Mouse (Mus musculus) heart, embryonic 12.5 days (tissue): ENCODE results near the gene Sft2d1. TPM values are rescaled to one million over a fixed set of nuclear protein-coding genes. Genes with fewer than 3 reads are reported as not detected.

Source experiments
- ATAC-seq: fragments of 200-750 bp; cut with Nextera tagmentation; 2 replicates; pipeline ENCODE4 v1.8.0; 2017; ENCODE audit warnings: moderate TSS enrichment, moderate library complexity; ENCODE audit not compliant: insufficient number of reproducible peaks, low FRiP score
- H3K27ac ChIP-seq: fragments of 300-500 bp; sonication (generic); 2 replicates; pipeline ENCODE4 v1.5.1; 2016; ENCODE audit warnings: mild to moderate bottlenecking, moderate library complexity; ENCODE audit not compliant: poor library complexity, severe bottlenecking
- H3K27me3 ChIP-seq: fragments of 300-500 bp; sonication (generic); replicated peaks from 2 replicates; pipeline ENCODE4 v1.6.1; 2016; ENCODE audit warnings: mild to moderate bottlenecking, moderate library complexity
- H3K36me3 ChIP-seq: fragments of 300-500 bp; sonication (generic); 2 replicates; pipeline ENCODE4 v1.6.1; 2016; ENCODE audit warnings: mild to moderate bottlenecking, moderate library complexity
- H3K4me1 ChIP-seq: fragments of 300-500 bp; sonication (generic); replicated peaks from 2 replicates; pipeline ENCODE4 v1.6.1; 2016; ENCODE audit warnings: mild to moderate bottlenecking
- H3K4me2 ChIP-seq: fragments of 300-500 bp; sonication (generic); 2 replicates; pipeline ENCODE4 v1.6.1; 2016; ENCODE audit warnings: mild to moderate bottlenecking, moderate library complexity
- H3K4me3 ChIP-seq: fragments of 300-500 bp; sonication (generic); 2 replicates; pipeline ENCODE4 v1.5.1; 2016; ENCODE audit warnings: mild to moderate bottlenecking
- H3K9ac ChIP-seq: fragments of 300-500 bp; sonication (generic); 2 replicates; pipeline ENCODE4 v1.6.1; 2016; ENCODE audit warnings: mild to moderate bottlenecking, moderate library complexity
- H3K9me3 ChIP-seq: fragments of 300-500 bp; sonication (generic); replicated peaks from 2 replicates; pipeline ENCODE4 v1.6.1; 2016; ENCODE audit warnings: mild to moderate bottlenecking, moderate library complexity
- WGBS: fragments of 180-500 bp; shearing (Covaris S2); methylation state at CpG from one replicate; pipeline ENCODE4 v1.1.7; 2016; 5-methylcytosine and 5-hydroxymethylcytosine counted together
- polyA plus RNA-seq: library from polyadenylated mRNA; unstranded; fragments of >200 nt; fragmentation: Nextera tagmentation; extraction: Ambion mirVana; gene quantifications from 2 replicates; pipeline ENCODE4 v1.2.1, GENCODE M21; 2016

The Sft2d1 gene
- polyA plus RNA-seq, 1 experiment from 2014 or later: 69.6 TPM

DNA sequence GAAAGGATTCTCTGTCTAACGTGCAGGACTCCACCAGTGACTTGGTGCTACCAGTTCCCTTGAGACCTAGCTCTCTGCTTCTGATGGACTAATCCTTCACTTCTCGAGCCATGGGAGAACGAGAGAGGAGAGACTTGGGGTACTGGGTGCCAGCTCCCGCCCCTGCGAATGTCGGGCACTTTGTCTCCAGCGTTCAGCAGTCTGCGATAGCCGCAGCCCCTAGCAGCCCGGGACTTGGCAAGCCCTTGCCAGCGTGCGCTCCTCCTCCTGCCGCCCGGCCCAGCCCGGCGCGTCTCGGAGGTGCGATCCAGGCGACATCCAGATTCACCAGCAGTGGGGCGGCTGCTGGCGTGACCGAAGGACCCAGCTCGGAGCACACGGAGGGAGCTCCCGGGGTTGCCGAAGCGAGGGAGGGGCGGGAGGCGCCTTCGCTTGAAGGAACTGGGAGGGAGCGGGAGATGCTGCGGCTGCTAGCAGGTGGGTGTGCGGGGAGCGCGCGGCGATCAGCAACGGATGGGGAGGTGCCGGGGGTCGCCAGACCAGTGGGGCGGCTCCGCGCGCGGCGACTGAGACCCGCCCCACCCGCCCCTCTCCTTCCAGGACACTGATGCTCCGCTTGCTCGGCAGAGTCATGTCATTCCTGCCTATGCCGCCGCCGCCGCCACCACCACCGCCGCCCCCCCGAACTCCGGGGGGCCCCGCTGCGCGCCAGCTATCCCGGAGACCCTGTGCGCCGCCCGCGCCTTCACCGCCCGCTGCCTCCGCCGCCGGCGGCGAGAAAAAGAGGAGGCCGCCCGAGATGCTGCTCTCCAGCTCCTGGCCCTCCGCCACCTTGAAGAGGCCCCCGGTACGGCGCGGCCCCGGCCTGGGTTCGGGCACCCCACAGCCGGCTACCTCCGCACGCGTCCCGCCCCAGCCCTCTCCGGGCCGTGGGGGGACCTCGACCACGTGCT, 29.8 kb downstream of the Sft2d1 start:
- under 1% methylated on average over 62 of the region's 92 CpGs for WGBS
- peaks cover 69% of the 10 kb centered on the region for H3K27me3 ChIP-seq

DNA sequence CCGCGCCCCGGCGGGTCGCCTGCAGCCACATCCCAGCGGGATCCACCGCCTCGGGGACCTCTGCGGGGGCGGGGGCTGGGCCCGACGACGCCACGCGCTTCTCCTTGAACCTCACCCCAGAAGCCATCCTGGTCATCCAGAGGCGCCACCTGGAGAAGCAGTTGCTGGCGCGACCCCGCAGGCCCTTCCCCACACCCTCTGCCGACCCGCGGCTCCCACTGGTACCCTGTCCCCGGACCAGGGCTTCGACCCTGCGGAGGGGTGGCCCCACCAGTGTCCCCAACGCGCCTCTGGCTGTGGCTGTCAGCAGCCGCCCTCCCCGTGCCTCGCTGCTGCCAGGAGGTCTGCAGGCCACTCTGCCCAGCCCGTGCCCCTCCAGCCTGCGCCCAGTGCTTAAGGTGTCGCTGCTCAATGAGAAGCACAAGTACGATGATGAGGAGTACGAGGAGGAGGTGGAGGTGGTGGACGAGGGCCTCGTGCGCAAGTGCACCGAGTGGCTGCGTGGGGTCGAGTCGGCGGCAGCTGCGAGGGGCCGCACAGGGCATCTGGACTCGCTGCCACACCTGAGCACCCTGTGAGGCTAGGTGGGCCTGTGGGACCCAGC, 30.6 kb downstream of the Sft2d1 start:
- peak; percentile 48; the same call in 1 of the 2 replicates for ATAC-seq
- Histone ChIP-seq H3K36me3 (no peaks in the 10 kb centered on the region), H3K4me1 (peaks cover 16% of the 10 kb centered on the region), H3K4me2 (peak overlapping the region; percentile 100), H3K4me3 (peak overlapping the region; percentile 63), H3K27ac (no peak overlapping the region), H3K9me3 (0 out of 2 replicates have a peak, but pooled peaks cover 3% of the 10 kb centered on the region), H3K9ac (peak overlapping the region; percentile 68), H3K27me3 (peaks cover 69% of the 10 kb centered on the region)
- WGBS: 11% methylated on average over 46 of the region's 46 CpGs

More for the DNA sequence above, 29.8 kb downstream of the Sft2d1 start:
- H3K36me3 ChIP-seq: no peaks in the 10 kb centered on the region
- no peak overlapping the region for H3K27ac ChIP-seq
- peak overlapping the region; percentile 63 for H3K4me3 ChIP-seq
- ATAC-seq: peak; percentile 36; the same call in 1 of the 2 replicates
- peak overlapping the region; percentile 68 for H3K9ac ChIP-seq
- peak overlapping the region; percentile 100 for H3K4me2 ChIP-seq
- 0 out of 2 replicates have a peak, but pooled peaks cover 3% of the 10 kb centered on the region for H3K9me3 ChIP-seq
- peaks cover 16% of the 10 kb centered on the region for H3K4me1 ChIP-seq

DNA sequence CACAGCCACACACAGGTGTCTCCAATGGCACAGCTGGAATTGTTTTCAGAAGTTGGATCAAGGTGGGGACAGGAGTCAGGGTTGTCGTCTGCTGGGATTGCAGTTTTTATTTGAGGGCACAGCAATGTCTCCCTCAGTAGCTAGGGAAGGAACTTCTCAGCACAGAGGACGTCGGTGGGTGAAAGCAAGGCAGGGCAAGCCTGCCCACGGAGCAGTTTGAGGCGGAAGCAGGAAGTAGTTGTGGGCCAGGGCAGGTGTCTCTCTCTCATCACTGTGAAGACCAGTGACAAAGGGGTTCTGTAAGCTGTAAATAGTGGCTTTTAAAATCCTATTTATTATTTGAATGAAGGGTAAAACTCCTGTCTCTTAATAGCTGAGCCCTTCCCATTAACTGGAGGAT, 31.8 kb downstream of the Sft2d1 start:
- Histone ChIP-seq H3K4me3 (no peak overlapping the region), H3K27me3 (peaks cover 68% of the 10 kb centered on the region), H3K9me3 (0 out of 2 replicates have a peak, but pooled peaks cover 3% of the 10 kb centered on the region), H3K27ac (no peak overlapping the region), H3K4me1 (peaks cover 16% of the 10 kb centered on the region), H3K36me3 (no peaks in the 10 kb centered on the region), H3K4me2 (no peak overlapping the region), H3K9ac (no peak overlapping the region)
- 47% methylated on average over 5 of the region's 5 CpGs for WGBS
- ATAC-seq: no peak

DNA sequence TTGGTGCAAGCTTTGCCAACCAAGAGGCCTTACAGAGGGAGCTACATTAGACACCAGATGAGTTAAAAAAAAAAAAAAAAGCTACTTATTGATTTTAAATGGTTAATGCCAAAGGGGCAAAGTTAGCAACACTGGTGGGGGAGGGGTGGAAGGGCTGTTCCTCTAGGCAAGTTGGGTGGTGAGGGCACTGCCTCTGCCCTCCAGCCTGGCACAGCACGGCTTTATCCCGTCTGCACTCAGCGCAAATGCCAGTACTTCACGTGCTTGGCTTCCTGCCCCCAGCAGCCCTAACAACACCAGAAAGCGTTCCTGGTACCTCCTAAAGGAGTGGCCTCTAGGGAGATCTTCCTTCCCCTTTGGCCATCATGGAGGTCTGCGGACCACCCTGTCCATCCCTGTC, 32.5 kb downstream of the Sft2d1 start:
- no peak overlapping the region for H3K27ac ChIP-seq
- H3K4me3 ChIP-seq: no peak overlapping the region
- no peak for ATAC-seq
- H3K9me3 ChIP-seq: 0 out of 2 replicates have a peak, but pooled peaks cover 3% of the 10 kb centered on the region
- 81% methylated on average over 6 of the region's 6 CpGs for WGBS
- H3K36me3 ChIP-seq: no peaks in the 10 kb centered on the region
- no peak overlapping the region for H3K9ac ChIP-seq
- peaks cover 16% of the 10 kb centered on the region for H3K4me1 ChIP-seq
- H3K27me3 ChIP-seq: peaks cover 61% of the 10 kb centered on the region
- H3K4me2 ChIP-seq: no peak overlapping the region

DNA sequence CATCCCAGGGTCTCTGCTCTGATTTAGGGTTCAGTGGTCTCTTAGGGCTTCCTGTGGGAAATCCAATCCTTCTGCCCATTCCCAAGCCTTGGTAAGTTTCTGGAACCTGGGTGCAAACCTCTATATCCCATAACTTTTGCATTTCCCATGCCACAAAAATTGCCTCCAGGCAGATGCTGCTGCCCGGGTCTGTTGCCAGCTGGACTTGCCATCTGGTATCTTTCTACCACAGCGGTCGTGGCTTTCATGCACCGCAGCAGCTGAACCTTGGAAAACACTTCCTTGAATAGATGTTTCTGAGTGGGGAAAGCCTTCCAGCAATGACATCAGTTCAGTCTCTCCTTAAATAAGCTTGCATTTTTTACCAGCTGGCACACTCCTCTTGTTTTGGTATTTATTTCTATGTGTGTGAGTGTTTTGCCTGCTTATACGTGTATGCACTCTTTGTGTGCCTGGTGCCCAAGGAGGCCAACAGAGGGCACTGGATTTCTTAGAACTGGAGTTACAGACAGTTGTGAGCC, 36.9 kb downstream of the Sft2d1 start:
- no peaks in the 10 kb centered on the region for H3K9me3 ChIP-seq
- no peak for ATAC-seq
- H3K36me3 ChIP-seq: no peaks in the 10 kb centered on the region
- no peak overlapping the region for H3K4me3 ChIP-seq
- H3K9ac ChIP-seq: no peak overlapping the region
- H3K27me3 ChIP-seq: peaks cover 17% of the 10 kb centered on the region
- 82% methylated on average over 5 of the region's 5 CpGs for WGBS
- no peak overlapping the region for H3K27ac ChIP-seq
- H3K4me1 ChIP-seq: no peaks in the 10 kb centered on the region
- no peak overlapping the region for H3K4me2 ChIP-seq

- no peak overlapping the region for H3K9ac ChIP-seq
- no peaks in the 10 kb centered on the region for H3K9me3 ChIP-seq
- H3K36me3 ChIP-seq: no peaks in the 10 kb centered on the region
- 76% methylated on average over 4 of the region's 4 CpGs for WGBS
- H3K4me1 ChIP-seq: no peaks in the 10 kb centered on the region
- H3K27ac ChIP-seq: no peak overlapping the region
- peaks cover 10% of the 10 kb centered on the region; the same call in 1 of the 2 replicates for H3K27me3 ChIP-seq
- no peak overlapping the region for H3K4me3 ChIP-seq
- H3K4me2 ChIP-seq: no peak overlapping the region
- ATAC-seq: no peak
Observed at GRCm38 (mm10) chr17:8348941-8349340, 38.0 kb downstream of the Sft2d1 start.

- no peak overlapping the region for H3K9ac ChIP-seq
- no peaks in the 10 kb centered on the region for H3K27me3 ChIP-seq
- no peaks in the 10 kb centered on the region for H3K4me1 ChIP-seq
- 71% methylated on average over 7 of the region's 7 CpGs for WGBS
- H3K27ac ChIP-seq: no peak overlapping the region
- no peak for ATAC-seq
- H3K4me3 ChIP-seq: no peak overlapping the region
- H3K4me2 ChIP-seq: no peak overlapping the region
- peaks cover 12% of the 10 kb centered on the region; the same call in 1 of the 2 replicates for H3K9me3 ChIP-seq
- H3K36me3 ChIP-seq: no peaks in the 10 kb centered on the region
Observed at GRCm38 (mm10) chr17:8351088-8351487, 40.2 kb downstream of the Sft2d1 start.

- ATAC-seq: no peak
- H3K27me3 ChIP-seq: peaks cover 13% of the 10 kb centered on the region; the same call in 1 of the 2 replicates
- no peak within 1 kb of the TSS for H3K9ac ChIP-seq
- H3K4me1 ChIP-seq: no peaks in the 10 kb centered on the region
- peaks cover 12% of the 10 kb centered on the region; the same call in 1 of the 2 replicates for H3K9me3 ChIP-seq
- no peak within 1 kb of the TSS for H3K4me2 ChIP-seq
- no peak within 1 kb of the TSS for H3K27ac ChIP-seq
- H3K36me3 ChIP-seq: no peaks in the 10 kb centered on the region
- WGBS: 77% methylated on average over 6 of the region's 6 CpGs
- no peak within 1 kb of the TSS for H3K4me3 ChIP-seq
Observed at GRCm38 (mm10) chr17:8355692-8356091, 44.8 kb downstream of the Sft2d1 start, which contains the start of gene T2. Gene T2, plus strand, starts transcription at chr17:8355992.

DNA sequence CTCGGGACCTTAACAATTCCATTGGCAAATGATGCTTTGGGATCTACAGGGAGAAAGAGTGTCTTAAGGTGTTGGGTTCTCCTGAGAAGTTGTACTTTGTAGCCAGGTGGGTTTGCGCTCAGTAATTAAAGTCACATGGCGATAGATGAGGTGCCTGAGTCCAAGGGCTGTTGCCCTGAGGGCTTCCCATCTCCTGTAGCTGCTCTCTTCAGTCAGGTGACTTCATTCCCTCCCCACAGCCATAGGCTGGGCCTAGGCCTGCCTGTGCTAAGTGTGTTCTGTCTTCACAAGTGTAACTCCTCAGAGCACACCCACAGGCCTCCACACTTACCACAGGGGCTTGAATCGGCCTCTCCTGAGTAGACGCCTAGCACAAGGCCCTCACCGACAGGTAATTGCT, 46.6 kb downstream of the Sft2d1 start:
- H3K9me3 ChIP-seq: peaks cover 12% of the 10 kb centered on the region; the same call in 1 of the 2 replicates

DNA sequence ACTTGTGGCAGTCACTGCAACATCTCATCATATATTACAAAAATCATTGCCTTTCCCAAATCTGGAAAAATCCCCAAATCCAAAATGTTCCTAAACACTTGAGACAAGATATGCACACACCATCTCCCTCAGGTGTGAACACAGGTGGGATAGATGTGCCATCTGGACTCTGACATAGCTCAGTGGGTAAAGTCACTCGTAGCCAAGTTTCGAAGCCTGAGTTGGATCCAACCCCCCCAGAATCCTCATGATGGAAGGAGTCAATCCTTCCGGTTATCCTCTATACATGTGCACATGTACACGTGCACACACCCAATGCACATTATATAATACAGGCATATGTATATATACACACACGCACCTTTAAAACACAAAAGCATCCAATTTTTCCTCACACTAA, 50.0 kb downstream of the Sft2d1 start:
- Histone ChIP-seq H3K36me3 (no peaks in the 10 kb centered on the region), H3K27ac (no peak overlapping the region), H3K27me3 (peaks cover 34% of the 10 kb centered on the region), H3K9ac (no peak overlapping the region), H3K4me3 (no peak overlapping the region), H3K4me2 (no peak overlapping the region), H3K9me3 (no peaks in the 10 kb centered on the region), H3K4me1 (no peaks in the 10 kb centered on the region)
- no peak for ATAC-seq
- 78% methylated on average over 5 of the region's 5 CpGs for WGBS

More for the DNA sequence above, 46.6 kb downstream of the Sft2d1 start:
- ATAC-seq: no peak
- Histone ChIP-seq H3K4me3 (no peak overlapping the region), H3K36me3 (no peaks in the 10 kb centered on the region), H3K27me3 (peaks cover 19% of the 10 kb centered on the region), H3K4me1 (no peaks in the 10 kb centered on the region), H3K4me2 (no peak overlapping the region), H3K27ac (no peak overlapping the region), H3K9ac (no peak overlapping the region)
- 88% methylated on average over 6 of the region's 6 CpGs for WGBS
